In the genomic region with DNA sequence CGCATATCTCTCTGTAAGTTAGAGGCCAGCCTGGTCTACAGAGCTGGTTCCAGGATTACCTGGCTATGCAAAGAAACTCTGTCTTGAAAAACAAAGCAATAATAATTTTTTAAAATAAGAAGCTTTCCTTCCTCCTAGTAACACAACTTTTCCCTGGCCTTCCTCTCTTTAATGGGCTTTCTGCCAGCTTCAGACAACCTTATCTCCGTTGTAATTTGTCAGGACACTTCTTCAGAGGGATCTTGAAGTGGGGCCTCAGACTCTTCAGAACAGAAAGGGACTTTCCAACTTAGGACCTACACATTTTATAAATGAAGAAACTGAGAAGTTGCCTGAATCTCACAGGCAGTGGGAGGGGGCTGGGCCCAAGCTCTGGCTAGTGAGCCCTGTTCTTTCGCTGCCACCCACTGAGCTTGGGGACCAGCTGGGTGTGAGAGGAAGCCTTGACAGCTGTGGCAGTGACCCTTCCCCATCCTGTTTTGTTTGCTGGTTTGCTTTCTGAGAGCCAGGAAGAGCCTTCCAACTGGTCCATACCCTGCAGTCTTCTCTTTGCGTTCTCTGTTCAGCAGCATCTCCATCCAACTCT, we compare ENCODE assay signal across 31 mouse cellular contexts. TPM values are rescaled to one million over a fixed set of nuclear protein-coding genes. Genes with fewer than 3 reads are reported as not detected.
DNase-seq lines count a peak whose midpoint lies in the region; ATAC-seq and TF ChIP-seq lines count a peak whose summit lies in the region.
"Had no signal": no experiment of that assay in that cellular context is flagged by ENCODE, and none has a peak within 500 bp of the region (broad histone marks: within the 10 kb centered on the region; RNA-seq: fewer than 3 reads in every experiment).

No protein-coding gene starts in this region.

- H3K27me3 ChIP-seq in heart, embryonic 16.5 days (ENCODE audit: control insufficient read depth, insufficient read depth, low read length) = no peaks in the 10 kb centered on the region
- H3K27me3 ChIP-seq in lung, embryonic 14.5 days (ENCODE audit: insufficient read depth, low read length) = no peaks in the 10 kb centered on the region
- H3K27me3 ChIP-seq: embryonic facial prominence, embryonic 13.5 days; embryonic facial prominence, embryonic 15.5 days; Patski had no signal

- DNase-seq in heart, postnatal 14 days = no peak
- peak; percentile 73 for DNase-seq in lung, embryonic 14.5 days
- DNase-seq in lung, postnatal 4 days = no peak
- DNase-seq in A20 (ENCODE audit: low read depth, low spot score) (peak; percentile 19), MEL-GATA-1-ER (ENCODE audit: extremely low read depth, low read depth) (peak; percentile 58)
- DNase-seq in B cell, adult 2 months = no peak
- DNase-seq: adrenal gland, adult 8-10 months; adrenal gland, postnatal 14 days; adrenal gland, postnatal 36 days; cerebellum, adult 11-12 months; cerebellum, adult 2 months; cerebellum, adult 9-10 months; cerebellum, postnatal 10 days; cerebellum, postnatal 25 days; embryo, embryonic 11 days had no signal

- intact Hi-C loops in heart, postnatal 14 days (cut with DNase I) = no loop called here

- no peaks in the 10 kb centered on the region for H3K36me3 ChIP-seq in heart, embryonic 16.5 days (ENCODE audit: control insufficient read depth, insufficient read depth)
- no peaks in the 10 kb centered on the region for H3K36me3 ChIP-seq in lung, embryonic 14.5 days (ENCODE audit: insufficient read depth)
- H3K36me3 ChIP-seq: embryonic facial prominence, embryonic 13.5 days; embryonic facial prominence, embryonic 15.5 days; forebrain, embryonic 10.5 days; forebrain, embryonic 12.5 days; G1E had no signal

- no peaks in the 10 kb centered on the region for H3K4me1 ChIP-seq in heart, embryonic 16.5 days (ENCODE audit: control insufficient read depth, insufficient read depth, low read length)
- peaks cover 7% of the 10 kb centered on the region; the same call in 1 of the 2 replicates for H3K4me1 ChIP-seq in lung, embryonic 14.5 days (ENCODE audit: insufficient read depth)
- H3K4me1 ChIP-seq: embryonic facial prominence, embryonic 15.5 days; forebrain, embryonic 12.5 days had no signal

- H3K4me3 ChIP-seq in heart, embryonic 16.5 days (ENCODE audit: low read length) = no peak overlapping the region
- H3K4me3 ChIP-seq in lung, embryonic 14.5 days (ENCODE audit: low read depth, low read length) = no peak overlapping the region
- H3K4me3 ChIP-seq: embryonic facial prominence, embryonic 13.5 days; embryonic facial prominence, embryonic 15.5 days; erythroblast, embryonic 14.5 days; forebrain, embryonic 10.5 days; forebrain, embryonic 12.5 days had no signal

- H3K9ac ChIP-seq in heart, embryonic 16.5 days (ENCODE audit: low read length) = no peak overlapping the region
- no peak overlapping the region; the same call in 1 of the 2 replicates for H3K9ac ChIP-seq in lung, embryonic 14.5 days
- H3K9ac ChIP-seq: embryonic facial prominence, embryonic 13.5 days; embryonic facial prominence, embryonic 15.5 days; forebrain, embryonic 12.5 days had no signal

- H3K27ac ChIP-seq in heart, embryonic 16.5 days (ENCODE audit: low read length) = no peak overlapping the region
- H3K27ac ChIP-seq in lung, embryonic 14.5 days (ENCODE audit: low read depth) = peak overlapping the region; percentile 45; the same call in 1 of the 2 replicates
- H3K27ac ChIP-seq: embryonic facial prominence, embryonic 13.5 days; embryonic facial prominence, embryonic 15.5 days; forebrain, embryonic 10.5 days; forebrain, embryonic 12.5 days had no signal

- no peak overlapping the region for H3K4me2 ChIP-seq in heart, embryonic 16.5 days (ENCODE audit: low read depth, low read length)
- no peak overlapping the region for H3K4me2 ChIP-seq in lung, embryonic 14.5 days
- H3K4me2 ChIP-seq: embryonic facial prominence, embryonic 13.5 days; embryonic facial prominence, embryonic 15.5 days; forebrain, embryonic 12.5 days had no signal

- 52% methylated on average over 4 of the region's 4 CpGs for WGBS in heart, embryonic 16.5 days
- WGBS in lung, embryonic 14.5 days = 38% methylated on average over 4 of the region's 4 CpGs

- TF ChIP-seq CTCF in lung, embryonic 14.5 days (IDR thresholded peaks at IDR 0.05; ENCODE audit: low read depth) = no peak

- 0 out of 2 replicates have a peak, but pooled peaks have one; percentile 10 for ATAC-seq in heart, embryonic 16.5 days (replicated peaks; ENCODE audit: extremely low read depth, insufficient read depth, low FRiP score)
- 0 out of 2 replicates have a peak, but pooled peaks have one; percentile 44 for ATAC-seq in lung, embryonic 14.5 days (ENCODE audit: insufficient read depth)
- ATAC-seq: activated CD4-positive, CD25-positive, alpha-beta regulatory T cell, adult 4 months; CD4-positive, CD25-positive, alpha-beta regulatory T cell, adult 4 months; forebrain, embryonic 14.5 days; forebrain, embryonic 16.5 days; Patski had no signal

- no peaks in the 10 kb centered on the region for H3K9me3 ChIP-seq in heart, embryonic 16.5 days (replicated peaks; ENCODE audit: control insufficient read depth, low read length)
- H3K9me3 ChIP-seq in lung, embryonic 14.5 days (ENCODE audit: low read depth, low read length) = no peaks in the 10 kb centered on the region
- H3K9me3 ChIP-seq: embryonic facial prominence, embryonic 13.5 days; embryonic facial prominence, embryonic 15.5 days; forebrain, embryonic 10.5 days; forebrain, embryonic 12.5 days; G1E had no signal

RNA-seq across cellular contexts. Expression of a gene that starts 12.9 kb away (rescaled TPM):
- 0.54 and 0.61 TPM in 2 replicates for polyA plus RNA-seq in heart, embryonic 16.5 days (2015; fragmentation: Nextera tagmentation; extraction: Ambion mirVana)
- not detected for total RNA-seq in heart, postnatal 14 days (2021)
- polyA plus RNA-seq in lung, embryonic 14.5 days (2014; fragmentation: Nextera tagmentation; extraction: Ambion mirVana) = 0.89 and 1.0 TPM in 2 replicates
- total RNA-seq: adrenal gland, adult 18-20 months; adrenal gland, adult 8-10 months; adrenal gland, postnatal 14 days; adrenal gland, postnatal 36 days; CH12.LX; common myeloid progenitor, adult 5-6 weeks had no signal
- polyA plus RNA-seq: activated CD4-positive, CD25-positive, alpha-beta regulatory T cell, adult 4 months; CD4-positive, CD25-positive, alpha-beta regulatory T cell, adult 4 months; cerebellum, adult 2 months; forebrain, embryonic 14.5 days; G1E had no signal

RNA-seq across cellular contexts. Expression of a gene that starts 20.3 kb away (rescaled TPM):
- 3.8 and 4.0 TPM in 2 replicates for polyA plus RNA-seq in heart, embryonic 16.5 days (2015; fragmentation: Nextera tagmentation; extraction: Ambion mirVana)
- 1 to 10 TPM; 2.3 to 3.5 TPM for total RNA-seq in heart, postnatal 14 days (2021)
- polyA plus RNA-seq in lung, embryonic 14.5 days (2014; fragmentation: Nextera tagmentation; extraction: Ambion mirVana) = 3.7 and 4.2 TPM in 2 replicates

RNA-seq across cellular contexts. Expression of a gene that starts 37.2 kb away (rescaled TPM):
- polyA plus RNA-seq in heart, embryonic 16.5 days (2015; fragmentation: Nextera tagmentation; extraction: Ambion mirVana) = 17.2 and 18.3 TPM in 2 replicates
- total RNA-seq in heart, postnatal 14 days (2021) = 1 to 10 TPM; 6.6 to 8.5 TPM
- 6.0 and 6.7 TPM in 2 replicates for polyA plus RNA-seq in lung, embryonic 14.5 days (2014; fragmentation: Nextera tagmentation; extraction: Ambion mirVana)

RNA-seq across cellular contexts. Expression of a gene that starts 44.0 kb away (rescaled TPM):
- polyA plus RNA-seq in heart, embryonic 16.5 days (2015; fragmentation: Nextera tagmentation; extraction: Ambion mirVana) = not detected in 2 replicates
- 1 to 10 TPM in 1 of 2 experiments, under 1 TPM in 1; 0.93 to 1.2 TPM for total RNA-seq in heart, postnatal 14 days (2021)
- polyA plus RNA-seq in lung, embryonic 14.5 days (2014; fragmentation: Nextera tagmentation; extraction: Ambion mirVana) = 0.18 TPM in 1 of 2 replicates, not detected in the other
- total RNA-seq: common myeloid progenitor, adult 5-6 weeks had no signal
- polyA plus RNA-seq: CD4-positive, CD25-positive, alpha-beta regulatory T cell, adult 4 months; embryonic facial prominence, embryonic 11.5 days; embryonic facial prominence, embryonic 13.5 days; forebrain, embryonic 10.5 days; forebrain, embryonic 14.5 days had no signal

RNA-seq across cellular contexts. Expression of a gene that starts 54.1 kb away (rescaled TPM):
- polyA plus RNA-seq in heart, embryonic 16.5 days (2015; fragmentation: Nextera tagmentation; extraction: Ambion mirVana) = 76.7 and 80.0 TPM in 2 replicates
- 10 to 100 TPM; 50.8 to 51.8 TPM for total RNA-seq in heart, postnatal 14 days (2021)
- polyA plus RNA-seq in lung, embryonic 14.5 days (2014; fragmentation: Nextera tagmentation; extraction: Ambion mirVana) = 138 and 145 TPM in 2 replicates

Comparison
In these comparisons a context has a peak if more than half of its experiments do, and no peak if none do; other contexts are left out.
1. DNase-seq: peak in lung, embryonic 14.5 days (single experiment), A20 (single experiment) and MEL-GATA-1-ER (single experiment); none in heart, postnatal 14 days (0 of 2), lung, postnatal 4 days (0 of 2) and B cell, adult 2 months (0 of 2).